Mouse (Mus musculus) fibroblast of lung, adult 2 months (primary cell): Measurements from ENCODE around the gene Hal.

ENCODE experiments used
- DNase-seq: peaks from one replicate; pipeline ENCODE4 v3.0.0-alpha.2; 2011; ENCODE audit warnings: low read depth

The Hal gene

DNA sequence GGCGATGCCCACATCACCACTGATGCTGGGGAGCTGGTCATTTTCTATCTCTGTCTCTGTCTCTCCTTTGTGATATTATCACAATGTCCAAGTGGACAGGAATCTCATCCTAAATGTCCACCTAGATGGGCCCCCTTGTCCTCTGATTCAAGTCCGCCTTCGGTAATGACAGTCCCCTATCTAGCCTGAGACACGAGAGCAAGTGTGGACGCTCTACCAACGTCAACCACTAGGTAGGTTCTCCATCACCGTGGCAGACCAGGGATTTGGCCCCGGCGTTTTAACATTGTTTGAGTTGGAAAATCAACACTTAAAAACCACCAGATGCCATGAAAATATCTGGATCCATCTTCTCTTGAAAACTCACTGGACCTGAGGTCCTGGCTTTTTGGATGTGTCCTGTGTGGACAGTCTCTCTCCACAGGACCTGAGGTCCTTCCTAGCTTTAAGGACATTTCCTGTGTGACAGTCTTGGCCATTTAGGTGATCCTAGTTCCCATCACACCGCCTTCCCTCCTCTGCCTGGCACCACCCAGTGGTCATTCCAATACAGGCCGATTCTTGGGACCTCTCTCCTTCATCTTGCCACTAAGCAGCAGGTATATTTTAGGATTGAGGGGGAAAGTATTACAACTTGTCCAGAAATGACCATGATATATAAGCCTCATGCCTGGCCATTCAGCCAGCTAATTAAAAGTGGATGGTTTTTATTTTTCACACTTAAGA, 79.4 kb downstream of the Hal start:
- DNase-seq: no peak

DNA sequence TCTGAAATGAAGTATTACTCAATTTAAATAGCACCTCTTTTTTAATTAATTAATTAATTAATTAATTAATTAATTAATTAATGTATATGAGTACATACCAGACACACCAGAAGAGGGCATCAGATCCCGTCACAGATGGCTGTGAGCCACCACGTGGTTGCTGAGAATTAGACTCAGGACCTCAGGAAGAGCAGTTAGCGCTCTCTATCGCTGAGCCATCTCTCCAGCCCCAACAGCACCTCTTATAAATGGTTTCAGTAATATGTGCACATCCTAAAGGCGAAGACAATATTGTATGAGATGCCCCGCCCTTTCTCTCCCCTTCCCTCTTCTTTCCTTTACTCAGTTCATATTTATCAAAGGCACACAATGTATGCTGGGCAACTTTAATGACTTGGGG, 80.1 kb downstream of the Hal start:
- DNase-seq: no peak
